Mouse (Mus musculus) midbrain, embryonic 13.5 days (tissue): ENCODE results near the gene Smarcd3. TPM values are rescaled to one million over a fixed set of nuclear protein-coding genes. Genes with fewer than 3 reads are reported as not detected.
A peak's percentile ranks its signal among the peaks of the same experiment; 100 is the strongest.

Experiments used
- ATAC-seq: fragments of 200-750 bp; cut with Nextera tagmentation; 2 replicates; pipeline ENCODE4 v1.8.0; 2017; ENCODE audit warnings: mild to moderate bottlenecking, moderate TSS enrichment, moderate library complexity
- H3K27ac ChIP-seq: fragments of 300-500 bp; sonication (generic); 2 replicates; pipeline ENCODE4 v1.5.1; 2015; ENCODE audit warnings: inconsistent platforms, mild to moderate bottlenecking, moderate library complexity
- H3K27me3 ChIP-seq: fragments of 300-500 bp; sonication (generic); 2 replicates; pipeline ENCODE4 v1.6.1; 2015; ENCODE audit warnings: mild to moderate bottlenecking, inconsistent platforms
- H3K36me3 ChIP-seq: fragments of 300-500 bp; sonication (generic); 2 replicates; pipeline ENCODE4 v1.6.1; 2015; ENCODE audit warnings: mild to moderate bottlenecking, inconsistent platforms
- H3K4me1 ChIP-seq: fragments of 300-500 bp; sonication (generic); replicated peaks from 2 replicates; pipeline ENCODE4 v1.6.1; 2015; ENCODE audit warnings: inconsistent platforms
- H3K4me2 ChIP-seq: fragments of 300-500 bp; sonication (generic); replicated peaks from 2 replicates; pipeline ENCODE4 v1.6.1; 2015; ENCODE audit warnings: moderate library complexity, mild to moderate bottlenecking, inconsistent platforms
- H3K4me3 ChIP-seq: fragments of 300-500 bp; sonication (generic); replicated peaks from 2 replicates; pipeline ENCODE4 v1.5.1; 2015; ENCODE audit warnings: mild to moderate bottlenecking, inconsistent platforms
- H3K9ac ChIP-seq: fragments of 300-500 bp; sonication (generic); replicated peaks from 2 replicates; pipeline ENCODE4 v1.6.1; 2015; ENCODE audit warnings: mild to moderate bottlenecking, inconsistent platforms
- H3K9me3 ChIP-seq: fragments of 300-500 bp; sonication (generic); 2 replicates; pipeline ENCODE4 v1.6.1; 2016; ENCODE audit warnings: mild to moderate bottlenecking, inconsistent platforms
- WGBS: fragments of 180-500 bp; shearing (Covaris S2); methylation state at CpG from one replicate; pipeline ENCODE4 v1.1.7; 2015; 5-methylcytosine and 5-hydroxymethylcytosine counted together
- polyA plus RNA-seq: library from polyadenylated mRNA; unstranded; fragments of >200 nt; fragmentation: Nextera tagmentation; extraction: Ambion mirVana; gene quantifications from 2 replicates; pipeline ENCODE4 v1.2.1, GENCODE M21; 2015

Gene Smarcd3
- polyA plus RNA-seq, 1 experiment from 2014 or later = 127 TPM

DNA sequence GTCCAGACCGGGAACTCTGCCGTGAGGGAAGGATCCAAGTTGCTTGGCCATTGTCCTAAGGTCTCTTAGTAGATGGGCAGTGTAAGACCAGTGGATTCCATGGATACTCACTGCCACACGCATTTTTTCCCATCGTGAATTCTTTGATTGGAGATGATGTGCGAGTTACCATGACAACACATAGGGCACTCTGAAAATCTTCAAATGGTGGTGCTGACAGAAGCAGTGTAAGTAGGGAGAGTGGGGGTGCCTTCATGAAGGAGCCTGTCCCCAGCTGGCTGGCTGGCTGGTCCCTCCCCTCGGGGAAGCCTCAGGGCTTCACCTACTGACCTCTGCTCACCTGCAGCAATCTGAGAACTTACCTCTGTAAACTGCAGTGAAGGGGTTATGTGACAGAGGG is 14.9 kb upstream of the Smarcd3 start:
- Histone ChIP-seq H3K9me3 (no peaks in the 10 kb centered on the region), H3K4me1 (peaks cover 21% of the 10 kb centered on the region), H3K4me3 (no peak overlapping the region), H3K27ac (0 out of 2 replicates have a peak overlapping the region, but pooled peaks have one; percentile 17), H3K4me2 (no peak overlapping the region), H3K9ac (no peak overlapping the region), H3K36me3 (no peaks in the 10 kb centered on the region), H3K27me3 (no peaks in the 10 kb centered on the region)
- WGBS = 64% methylated on average over 6 of the region's 6 CpGs
- peak; percentile 48 for ATAC-seq

DNA sequence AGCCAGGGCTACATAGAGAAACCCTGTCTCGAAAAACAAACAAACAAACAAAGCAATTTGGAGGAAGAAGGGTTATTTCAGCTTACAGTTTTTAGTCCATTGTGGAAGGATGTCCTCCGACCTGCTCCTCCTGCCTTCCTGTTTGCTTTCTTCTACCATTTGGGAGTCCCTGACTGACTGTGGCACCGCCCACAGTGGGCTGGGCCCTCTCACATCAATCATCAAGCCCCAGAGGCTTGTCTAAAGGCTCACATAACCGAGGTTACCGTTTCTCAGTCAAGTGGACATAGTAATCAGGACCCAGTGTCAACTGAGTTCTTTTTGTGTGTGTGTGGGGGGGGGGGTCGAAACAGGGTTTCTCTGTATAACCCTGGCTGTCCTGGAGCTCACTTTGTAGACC is 13.9 kb upstream of the Smarcd3 start:
- no peak overlapping the region for H3K9ac ChIP-seq
- no peaks in the 10 kb centered on the region for H3K27me3 ChIP-seq
- no peak for ATAC-seq
- H3K36me3 ChIP-seq = no peaks in the 10 kb centered on the region
- no peak overlapping the region for H3K4me2 ChIP-seq
- no peaks in the 10 kb centered on the region for H3K9me3 ChIP-seq
- WGBS = 66% methylated on average over 6 of the region's 6 CpGs
- no peak overlapping the region for H3K4me3 ChIP-seq
- H3K27ac ChIP-seq = no peak overlapping the region
- peaks cover 21% of the 10 kb centered on the region for H3K4me1 ChIP-seq

DNA sequence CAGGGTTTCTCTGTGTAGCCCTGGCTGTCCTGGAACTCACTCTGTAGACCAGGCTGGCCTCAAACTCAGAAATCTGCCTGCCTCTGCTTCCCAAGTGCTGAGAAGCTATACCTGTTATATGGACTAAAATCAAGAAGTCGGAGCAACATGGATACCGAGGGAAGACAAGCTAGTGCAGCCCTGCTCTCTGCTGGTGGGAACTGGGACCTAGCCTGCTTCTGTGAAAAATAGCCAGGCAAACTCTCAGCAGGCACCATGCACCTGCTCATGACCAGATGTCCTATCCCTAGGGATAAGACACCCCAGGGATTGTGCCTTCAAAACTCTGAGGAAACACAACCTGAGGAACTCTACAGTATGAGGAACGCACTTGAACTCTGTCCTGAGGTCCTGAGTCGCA is 12.8 kb upstream of the Smarcd3 start:
- Histone ChIP-seq H3K36me3 (no peaks in the 10 kb centered on the region), H3K9ac (no peak overlapping the region), H3K4me1 (peaks cover 21% of the 10 kb centered on the region), H3K9me3 (no peaks in the 10 kb centered on the region), H3K4me3 (no peak overlapping the region), H3K4me2 (no peak overlapping the region), H3K27me3 (no peaks in the 10 kb centered on the region), H3K27ac (no peak overlapping the region)
- no peak for ATAC-seq
- WGBS = 83% methylated on average over 4 of the region's 4 CpGs

DNA sequence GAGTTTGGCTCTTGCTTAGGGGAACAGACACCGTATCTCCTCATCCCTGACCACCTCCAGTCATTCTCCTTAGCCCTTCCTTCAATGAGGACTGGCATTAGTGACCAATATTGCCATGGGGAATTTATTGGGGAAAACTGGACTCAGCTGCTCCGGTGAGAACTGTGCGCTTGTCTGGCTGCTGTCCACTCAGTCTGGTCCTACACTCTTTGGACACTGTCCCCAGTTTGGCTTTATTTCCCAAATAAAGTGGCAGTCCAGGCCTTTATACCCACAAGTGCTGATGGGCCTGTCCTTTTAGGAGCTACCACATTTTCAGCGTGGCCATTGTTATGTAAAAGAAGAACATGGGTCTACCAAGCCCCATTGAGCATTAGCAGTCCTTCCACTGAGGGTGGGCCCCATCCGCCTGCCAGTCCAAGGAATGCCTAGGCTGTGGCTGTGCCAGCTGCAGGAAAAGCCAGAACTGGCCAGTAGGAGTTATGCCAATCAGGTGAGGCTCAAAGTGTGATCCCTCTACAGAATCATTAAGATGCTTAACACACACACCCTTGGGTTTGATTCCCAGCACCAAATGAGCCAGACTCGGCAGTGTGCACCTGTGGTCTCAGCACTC is 11.4 kb upstream of the Smarcd3 start:
- peaks cover 21% of the 10 kb centered on the region for H3K4me1 ChIP-seq
- H3K27me3 ChIP-seq = no peaks in the 10 kb centered on the region
- H3K36me3 ChIP-seq = no peaks in the 10 kb centered on the region
- H3K9ac ChIP-seq = no peak overlapping the region
- no peak for ATAC-seq
- 54% methylated on average over 6 of the region's 6 CpGs for WGBS
- H3K4me2 ChIP-seq = no peak overlapping the region
- H3K4me3 ChIP-seq = no peak overlapping the region
- no peaks in the 10 kb centered on the region for H3K9me3 ChIP-seq
- H3K27ac ChIP-seq = no peak overlapping the region

GRCm38 (mm10) chr5:24635093-24635492 is 10.9 kb upstream of the Smarcd3 start:
- H3K9ac ChIP-seq = no peak overlapping the region
- no peaks in the 10 kb centered on the region for H3K9me3 ChIP-seq
- 65% methylated on average over 1 of the region's 1 CpGs for WGBS
- no peaks in the 10 kb centered on the region for H3K36me3 ChIP-seq
- no peaks in the 10 kb centered on the region for H3K27me3 ChIP-seq
- no peak overlapping the region for H3K4me2 ChIP-seq
- peaks cover 21% of the 10 kb centered on the region for H3K4me1 ChIP-seq
- H3K4me3 ChIP-seq = no peak overlapping the region
- no peak overlapping the region for H3K27ac ChIP-seq
- ATAC-seq = no peak

GRCm38 (mm10) chr5:24629712-24630111 is 5.5 kb upstream of the Smarcd3 start:
- H3K4me1 ChIP-seq = peaks cover 9% of the 10 kb centered on the region
- H3K4me3 ChIP-seq = no peak overlapping the region
- H3K36me3 ChIP-seq = no peaks in the 10 kb centered on the region
- no peaks in the 10 kb centered on the region for H3K27me3 ChIP-seq
- H3K9me3 ChIP-seq = no peaks in the 10 kb centered on the region
- no peak overlapping the region for H3K4me2 ChIP-seq
- 69% methylated on average over 3 of the region's 3 CpGs for WGBS
- H3K9ac ChIP-seq = no peak overlapping the region
- no peak overlapping the region for H3K27ac ChIP-seq
- ATAC-seq = no peak

DNA sequence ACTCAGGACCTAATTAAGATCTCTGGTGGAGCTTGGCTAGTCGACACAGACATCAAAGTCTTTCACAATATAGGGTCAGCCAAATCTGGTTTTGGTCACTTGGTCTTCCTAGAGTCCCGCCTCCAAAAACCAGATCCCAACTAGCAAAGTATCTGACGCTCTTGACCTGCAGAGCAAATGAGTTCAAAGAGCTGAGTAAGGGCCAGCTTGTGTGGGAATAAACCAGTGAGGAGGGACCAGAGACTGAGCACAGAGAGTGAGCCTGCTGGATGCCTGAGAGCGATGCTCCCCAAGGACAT is 560 bp upstream of the Smarcd3 start:
- H3K27ac ChIP-seq = no peak overlapping the region
- peak; percentile 13; the same call in 1 of the 2 replicates for ATAC-seq

GRCm38 (mm10) chr5:24623041-24623985 is 898 bp downstream of the Smarcd3 start:
- H3K9me3 ChIP-seq = no peaks in the 10 kb centered on the region
- peaks cover 7% of the 10 kb centered on the region for H3K27me3 ChIP-seq
- H3K36me3 ChIP-seq = no peaks in the 10 kb centered on the region
- peak overlapping the region; percentile 80 for H3K4me2 ChIP-seq
- H3K9ac ChIP-seq = peak overlapping the region; percentile 88
- H3K4me3 ChIP-seq = peak overlapping the region; percentile 64
- peaks cover 34% of the 10 kb centered on the region for H3K4me1 ChIP-seq
- H3K27ac ChIP-seq = no peak overlapping the region
- WGBS = 49% methylated on average over 8 of the region's 8 CpGs
- peak; percentile 18 for ATAC-seq

More for the DNA sequence above, 560 bp upstream of the Smarcd3 start:
- H3K27me3 ChIP-seq = peaks cover 7% of the 10 kb centered on the region
- no peaks in the 10 kb centered on the region for H3K9me3 ChIP-seq
- peaks cover 34% of the 10 kb centered on the region for H3K4me1 ChIP-seq
- 33% methylated on average over 4 of the region's 4 CpGs for WGBS
- peak overlapping the region; percentile 88; the same call in 1 of the 2 replicates for H3K9ac ChIP-seq
- peak overlapping the region; percentile 64 for H3K4me3 ChIP-seq
- H3K36me3 ChIP-seq = no peaks in the 10 kb centered on the region
- peak overlapping the region; percentile 80 for H3K4me2 ChIP-seq

GRCm38 (mm10) chr5:24622386-24623040 is 1.7 kb downstream of the Smarcd3 start:
- WGBS = 62% methylated on average over 7 of the region's 7 CpGs
- ATAC-seq = no peak
- H3K9ac ChIP-seq = no peak overlapping the region
- no peak overlapping the region for H3K4me2 ChIP-seq
- peaks cover 7% of the 10 kb centered on the region for H3K27me3 ChIP-seq
- no peak overlapping the region for H3K4me3 ChIP-seq
- no peaks in the 10 kb centered on the region for H3K9me3 ChIP-seq
- no peak overlapping the region for H3K27ac ChIP-seq
- peaks cover 34% of the 10 kb centered on the region for H3K4me1 ChIP-seq
- no peaks in the 10 kb centered on the region for H3K36me3 ChIP-seq

GRCm38 (mm10) chr5:24620626-24621025 is 3.6 kb downstream of the Smarcd3 start:
- H3K36me3 ChIP-seq = no peaks in the 10 kb centered on the region
- no peak overlapping the region for H3K4me2 ChIP-seq
- H3K9ac ChIP-seq = no peak overlapping the region
- no peak overlapping the region for H3K27ac ChIP-seq
- H3K4me1 ChIP-seq = peaks cover 31% of the 10 kb centered on the region
- H3K4me3 ChIP-seq = no peak overlapping the region
- no peaks in the 10 kb centered on the region for H3K9me3 ChIP-seq
- WGBS = 64% methylated on average over 8 of the region's 8 CpGs
- ATAC-seq = no peak
- peaks cover 7% of the 10 kb centered on the region for H3K27me3 ChIP-seq

DNA sequence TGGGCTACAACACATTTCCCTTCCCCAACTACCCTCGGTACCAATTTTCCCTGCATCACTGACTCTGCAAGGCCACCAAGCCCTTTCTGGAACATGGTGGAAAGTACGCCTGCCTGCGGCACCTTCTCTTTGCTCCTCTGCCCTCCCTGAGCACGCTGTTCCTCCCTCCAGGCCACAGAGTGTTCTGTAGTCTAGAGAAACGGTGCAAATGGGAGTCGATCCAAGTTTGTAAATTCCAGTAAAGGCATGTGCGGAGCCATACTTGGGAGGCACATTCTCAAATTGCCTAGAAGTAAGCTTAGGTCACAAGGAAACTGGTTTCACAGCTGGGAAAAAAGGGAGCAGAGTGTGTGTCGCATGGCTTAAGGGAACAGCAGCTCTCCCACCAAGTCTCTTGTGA is 4.1 kb downstream of the Smarcd3 start:
- H3K36me3 ChIP-seq = no peaks in the 10 kb centered on the region
- no peak overlapping the region for H3K27ac ChIP-seq
- peaks cover 7% of the 10 kb centered on the region for H3K27me3 ChIP-seq
- H3K4me1 ChIP-seq = peaks cover 29% of the 10 kb centered on the region
- 87% methylated on average over 8 of the region's 8 CpGs for WGBS
- no peak overlapping the region for H3K4me3 ChIP-seq
- no peaks in the 10 kb centered on the region for H3K9me3 ChIP-seq
- ATAC-seq = no peak
- H3K4me2 ChIP-seq = no peak overlapping the region
- H3K9ac ChIP-seq = no peak overlapping the region

DNA sequence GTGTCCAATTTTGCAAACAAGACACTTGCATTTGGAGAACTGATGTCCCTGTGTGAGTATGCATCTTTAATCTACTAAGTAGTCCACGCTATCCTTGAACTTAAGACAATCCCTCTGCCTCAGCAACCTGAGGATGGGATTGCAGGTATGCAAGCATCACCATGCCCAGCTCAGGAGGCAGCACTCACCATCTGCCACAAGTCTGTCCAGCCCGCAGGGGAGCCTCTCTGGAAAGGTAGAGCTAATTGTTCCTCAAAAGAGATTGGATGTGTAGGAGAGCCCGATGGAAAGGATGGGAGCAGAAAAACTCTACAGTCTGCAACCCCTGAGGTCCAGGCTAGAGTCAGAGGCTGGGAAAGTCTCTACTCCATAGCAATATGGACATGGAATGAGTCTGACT is 5.3 kb downstream of the Smarcd3 start:
- ATAC-seq = no peak
- Histone ChIP-seq H3K27ac (no peak overlapping the region), H3K9ac (no peak overlapping the region), H3K9me3 (no peaks in the 10 kb centered on the region), H3K4me3 (no peak overlapping the region), H3K4me1 (peaks cover 20% of the 10 kb centered on the region), H3K36me3 (no peaks in the 10 kb centered on the region), H3K4me2 (no peak overlapping the region), H3K27me3 (peaks cover 7% of the 10 kb centered on the region)
- WGBS = 86% methylated on average over 3 of the region's 3 CpGs
